Mouse (Mus musculus) embryonic facial prominence, embryonic 15.5 days (tissue): ENCODE measurements around the gene Trp53tg5. TPM values are rescaled to one million over a fixed set of nuclear protein-coding genes. Genes with fewer than 3 reads are reported as not detected.
A peak's percentile ranks its signal among the peaks of the same experiment; 100 is the strongest.

Experiments used
- ATAC-seq: fragments of 200-750 bp; cut with Nextera tagmentation; 2 replicates; pipeline ENCODE4 v1.8.0; 2017; ENCODE audit warnings: low read depth, moderate TSS enrichment; ENCODE audit not compliant: insufficient number of reproducible peaks, low FRiP score, low TSS enrichment
- H3K27ac ChIP-seq: fragments of 300-500 bp; sonication (generic); replicated peaks from 2 replicates; pipeline ENCODE4 v1.5.1; 2015; ENCODE audit warnings: mild to moderate bottlenecking, inconsistent platforms
- H3K27me3 ChIP-seq: fragments of 300-500 bp; sonication (generic); 2 replicates; pipeline ENCODE4 v1.6.1; 2015; ENCODE audit warnings: inconsistent platforms
- H3K36me3 ChIP-seq: fragments of 300-500 bp; sonication (generic); 2 replicates; pipeline ENCODE4 v1.6.1; 2015; ENCODE audit warnings: mild to moderate bottlenecking, inconsistent platforms
- H3K4me1 ChIP-seq: fragments of 300-500 bp; sonication (generic); 2 replicates; pipeline ENCODE4 v1.6.1; 2015; ENCODE audit warnings: inconsistent platforms
- H3K4me2 ChIP-seq: fragments of 300-500 bp; sonication (generic); replicated peaks from 2 replicates; pipeline ENCODE4 v1.6.1; 2015; ENCODE audit warnings: mild to moderate bottlenecking, inconsistent platforms
- H3K4me3 ChIP-seq: fragments of 300-500 bp; sonication (generic); replicated peaks from 2 replicates; pipeline ENCODE4 v1.5.1; 2015; ENCODE audit warnings: mild to moderate bottlenecking, inconsistent platforms
- H3K9ac ChIP-seq: fragments of 300-500 bp; sonication (generic); 2 replicates; pipeline ENCODE4 v1.6.1; 2015; ENCODE audit warnings: inconsistent platforms
- H3K9me3 ChIP-seq: fragments of 300-500 bp; sonication (generic); replicated peaks from 2 replicates; pipeline ENCODE4 v1.6.1; 2016; ENCODE audit warnings: inconsistent platforms
- WGBS: fragments of 180-500 bp; shearing (Covaris S2); methylation state at CpG from one replicate; pipeline ENCODE4 v1.1.7; 2015; 5-methylcytosine and 5-hydroxymethylcytosine counted together
- polyA plus RNA-seq: library from polyadenylated mRNA; unstranded; fragments of >200 nt; fragmentation: Nextera tagmentation; extraction: Ambion mirVana; gene quantifications from 2 replicates; pipeline ENCODE4 v1.2.1, GENCODE M21; 2015

Gene Trp53tg5
- polyA plus RNA-seq, 1 experiment from 2014 or later = not detected

GRCm38 (mm10) chr2:164512121-164512909 lies 38.8 kb upstream of the Trp53tg5 start:
- no peak overlapping the region for H3K9ac ChIP-seq
- ATAC-seq = no peak
- H3K27me3 ChIP-seq = no peaks in the 10 kb centered on the region
- 56% methylated on average over 12 of the region's 14 CpGs for WGBS
- H3K4me2 ChIP-seq = no peak overlapping the region
- H3K27ac ChIP-seq = peak overlapping the region; percentile 7; the same call in 1 of the 2 replicates
- no peak overlapping the region for H3K4me3 ChIP-seq
- H3K36me3 ChIP-seq = peaks cover under 1% of the 10 kb centered on the region; the same call in 1 of the 2 replicates
- no peaks in the 10 kb centered on the region for H3K4me1 ChIP-seq
- no peaks in the 10 kb centered on the region for H3K9me3 ChIP-seq

DNA sequence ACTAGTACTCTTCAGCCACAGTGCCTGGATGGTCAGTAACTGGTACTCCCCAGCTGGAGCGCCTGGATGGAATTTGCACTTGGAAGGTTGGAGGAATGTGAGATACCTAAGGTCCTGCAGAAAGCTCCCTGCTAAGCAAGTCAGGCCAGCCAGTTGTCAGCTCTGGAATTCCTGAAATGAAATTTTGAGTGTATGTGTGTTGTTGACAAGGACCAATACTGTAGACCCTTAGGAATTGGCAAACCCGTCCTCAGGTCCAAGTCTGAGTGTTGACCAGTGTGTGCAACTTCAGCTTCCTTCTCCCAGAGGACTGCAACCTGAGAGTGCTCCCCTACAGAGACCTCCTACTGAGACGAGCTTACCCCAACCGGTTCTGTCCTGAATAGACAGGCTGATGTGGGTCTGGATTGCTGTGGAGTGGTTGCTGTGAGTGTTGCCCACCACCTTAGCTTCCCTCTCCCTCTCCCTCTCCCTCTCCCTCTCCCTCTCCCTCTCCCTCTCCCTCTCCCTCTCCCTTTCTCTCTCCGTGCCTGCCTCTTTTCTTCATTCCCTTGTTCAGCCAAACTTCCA lies 37.2 kb upstream of the Trp53tg5 start:
- WGBS = 29% methylated on average over 4 of the region's 5 CpGs

DNA sequence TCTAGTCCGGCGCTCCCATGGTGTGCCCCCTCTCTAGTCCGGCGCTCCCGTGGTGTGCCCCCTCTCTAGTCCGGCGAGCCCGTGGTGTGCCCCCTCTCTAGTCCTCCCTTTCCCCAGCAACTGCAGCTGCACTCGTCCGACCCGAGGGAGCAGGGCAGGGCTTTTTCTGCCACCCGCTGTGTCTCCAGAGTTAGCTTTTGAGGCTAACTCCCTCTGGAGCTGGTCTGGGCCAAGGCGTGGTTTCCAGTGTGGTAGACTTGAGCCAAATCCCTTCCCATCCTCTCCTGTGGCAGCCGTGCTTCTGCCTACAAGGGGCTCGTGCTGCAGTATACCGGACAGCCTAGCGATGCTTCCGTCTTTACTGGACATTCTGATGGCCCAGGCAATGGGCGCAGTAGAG lies 34.3 kb upstream of the Trp53tg5 start:
- H3K4me2 ChIP-seq = no peak overlapping the region
- H3K9ac ChIP-seq = no peak overlapping the region
- WGBS = 87% methylated on average over 19 of the region's 19 CpGs
- H3K4me1 ChIP-seq = no peaks in the 10 kb centered on the region
- H3K27ac ChIP-seq = no peak overlapping the region
- H3K4me3 ChIP-seq = no peak overlapping the region
- 0 out of 2 replicates have a peak, but pooled peaks cover 10% of the 10 kb centered on the region for H3K9me3 ChIP-seq
- no peak for ATAC-seq
- peaks cover 42% of the 10 kb centered on the region for H3K36me3 ChIP-seq
- H3K27me3 ChIP-seq = no peaks in the 10 kb centered on the region

More for the DNA sequence above, 37.2 kb upstream of the Trp53tg5 start:
- H3K27ac ChIP-seq = no peak overlapping the region
- no peaks in the 10 kb centered on the region for H3K9me3 ChIP-seq
- no peak overlapping the region for H3K4me3 ChIP-seq
- ATAC-seq = no peak
- no peaks in the 10 kb centered on the region for H3K27me3 ChIP-seq
- H3K4me2 ChIP-seq = no peak overlapping the region
- H3K4me1 ChIP-seq = no peaks in the 10 kb centered on the region
- H3K9ac ChIP-seq = no peak overlapping the region
- peaks cover 13% of the 10 kb centered on the region for H3K36me3 ChIP-seq

DNA sequence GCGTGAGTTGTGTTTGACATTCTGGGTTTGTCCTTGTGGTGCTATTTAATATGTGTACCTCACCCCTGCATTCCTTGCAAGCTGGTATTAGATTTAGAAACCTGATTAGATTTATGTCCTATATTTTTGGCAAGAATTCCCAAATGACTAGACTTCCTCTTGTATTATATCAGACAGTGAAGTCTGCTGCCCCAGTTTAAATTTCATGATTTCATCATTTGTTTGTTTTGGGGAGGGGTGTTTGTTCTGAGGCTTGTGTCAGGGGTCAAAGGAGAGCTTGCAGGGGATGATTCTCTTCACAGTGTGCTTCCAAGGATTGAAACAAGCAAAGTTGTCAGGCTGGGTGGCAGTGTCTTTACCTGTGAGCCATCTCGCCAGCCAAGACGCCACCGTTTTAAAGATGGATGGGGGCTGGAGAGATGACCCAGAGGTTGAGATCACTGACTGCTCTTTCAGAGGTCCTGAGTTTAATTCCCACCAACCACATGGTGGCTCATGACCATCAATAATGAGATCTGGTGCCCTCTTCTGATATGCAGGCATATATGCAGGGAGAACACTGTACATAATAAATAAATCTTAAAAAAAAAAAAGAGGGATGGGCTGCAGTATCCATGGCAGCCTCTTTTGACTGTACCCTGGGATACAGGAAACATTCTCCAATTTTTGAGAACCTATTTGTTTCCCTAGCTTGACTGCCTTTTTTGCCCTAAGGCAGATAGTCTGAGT lies 32.3 kb upstream of the Trp53tg5 start:
- Histone ChIP-seq H3K27ac (no peak overlapping the region), H3K9ac (no peak overlapping the region), H3K4me3 (no peak overlapping the region), H3K9me3 (0 out of 2 replicates have a peak, but pooled peaks cover 10% of the 10 kb centered on the region), H3K27me3 (no peaks in the 10 kb centered on the region), H3K4me1 (no peaks in the 10 kb centered on the region), H3K36me3 (peaks cover 61% of the 10 kb centered on the region), H3K4me2 (no peak overlapping the region)
- WGBS = 90% methylated on average over 4 of the region's 4 CpGs
- ATAC-seq = no peak

DNA sequence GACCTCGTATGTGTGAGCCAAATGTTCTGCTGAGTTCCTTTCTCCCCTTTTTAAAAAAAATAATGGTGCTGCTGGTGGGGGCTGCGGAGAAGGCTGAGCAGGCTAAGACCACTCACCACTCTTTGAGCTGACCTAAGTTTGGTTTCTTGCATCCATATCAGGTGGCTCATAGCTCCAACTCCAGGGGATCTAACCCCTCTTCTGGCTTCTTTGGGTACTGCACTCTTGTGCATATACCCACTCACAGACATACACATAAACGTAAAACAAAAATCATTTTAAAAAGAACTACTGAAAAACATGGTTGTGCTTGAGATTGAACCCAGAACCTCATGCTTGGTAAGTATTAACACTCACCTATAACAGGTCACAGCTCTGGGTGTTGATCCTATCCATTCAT lies 31.4 kb upstream of the Trp53tg5 start:
- WGBS = 98% methylated on average over 3 of the region's 3 CpGs
- H3K4me1 ChIP-seq = no peaks in the 10 kb centered on the region
- H3K4me3 ChIP-seq = no peak overlapping the region
- no peak overlapping the region for H3K9ac ChIP-seq
- H3K27me3 ChIP-seq = no peaks in the 10 kb centered on the region
- peaks cover 69% of the 10 kb centered on the region for H3K36me3 ChIP-seq
- no peak overlapping the region for H3K27ac ChIP-seq
- ATAC-seq = no peak
- 0 out of 2 replicates have a peak, but pooled peaks cover 10% of the 10 kb centered on the region for H3K9me3 ChIP-seq
- H3K4me2 ChIP-seq = no peak overlapping the region

GRCm38 (mm10) chr2:164500511-164500910 lies 27.0 kb upstream of the Trp53tg5 start:
- Histone ChIP-seq H3K9ac (no peak overlapping the region), H3K27me3 (no peaks in the 10 kb centered on the region), H3K4me2 (no peak overlapping the region), H3K4me3 (no peak overlapping the region), H3K27ac (no peak overlapping the region), H3K9me3 (0 out of 2 replicates have a peak, but pooled peaks cover 10% of the 10 kb centered on the region), H3K4me1 (peaks cover 9% of the 10 kb centered on the region), H3K36me3 (peaks cover 64% of the 10 kb centered on the region)
- WGBS = 92% methylated on average over 7 of the region's 7 CpGs
- no peak for ATAC-seq

GRCm38 (mm10) chr2:164499317-164499716 lies 25.8 kb upstream of the Trp53tg5 start:
- Histone ChIP-seq H3K4me3 (no peak overlapping the region), H3K9me3 (0 out of 2 replicates have a peak, but pooled peaks cover 4% of the 10 kb centered on the region), H3K36me3 (peaks cover 52% of the 10 kb centered on the region), H3K4me1 (peaks cover 9% of the 10 kb centered on the region), H3K9ac (no peak overlapping the region), H3K27me3 (no peaks in the 10 kb centered on the region), H3K4me2 (no peak overlapping the region), H3K27ac (no peak overlapping the region)
- WGBS = 73% methylated on average over 5 of the region's 5 CpGs
- ATAC-seq = no peak

GRCm38 (mm10) chr2:164497691-164498268 lies 24.3 kb upstream of the Trp53tg5 start:
- H3K9ac ChIP-seq = peak overlapping the region; percentile 58
- H3K4me1 ChIP-seq = peaks cover 9% of the 10 kb centered on the region
- H3K9me3 ChIP-seq = no peaks in the 10 kb centered on the region
- peak overlapping the region; percentile 98 for H3K4me2 ChIP-seq
- WGBS = 6% methylated on average over 21 of the region's 21 CpGs
- ATAC-seq = peak; percentile 21; the same call in 1 of the 2 replicates
- H3K36me3 ChIP-seq = peaks cover 37% of the 10 kb centered on the region
- peak overlapping the region; percentile 89 for H3K4me3 ChIP-seq
- no peaks in the 10 kb centered on the region for H3K27me3 ChIP-seq
- H3K27ac ChIP-seq = peak overlapping the region; percentile 17; the same call in 1 of the 2 replicates

- 4% methylated on average over 43 of the region's 43 CpGs for WGBS
- peaks cover 30% of the 10 kb centered on the region for H3K36me3 ChIP-seq
- ATAC-seq = peak; percentile 87
- peak within 1 kb of the TSS; percentile 17; the same call in 1 of the 2 replicates for H3K27ac ChIP-seq
- peak within 1 kb of the TSS; percentile 89 for H3K4me3 ChIP-seq
- H3K4me1 ChIP-seq = peaks cover 9% of the 10 kb centered on the region
- no peaks in the 10 kb centered on the region for H3K9me3 ChIP-seq
- H3K27me3 ChIP-seq = no peaks in the 10 kb centered on the region
- peak within 1 kb of the TSS; percentile 58 for H3K9ac ChIP-seq
- peak within 1 kb of the TSS; percentile 98 for H3K4me2 ChIP-seq
Observed at GRCm38 (mm10) chr2:164496847-164497690, 23.5 kb upstream of the Trp53tg5 start, which contains the start of gene Pigt. TSS of gene Pigt (plus strand) at chr2:164497520.

DNA sequence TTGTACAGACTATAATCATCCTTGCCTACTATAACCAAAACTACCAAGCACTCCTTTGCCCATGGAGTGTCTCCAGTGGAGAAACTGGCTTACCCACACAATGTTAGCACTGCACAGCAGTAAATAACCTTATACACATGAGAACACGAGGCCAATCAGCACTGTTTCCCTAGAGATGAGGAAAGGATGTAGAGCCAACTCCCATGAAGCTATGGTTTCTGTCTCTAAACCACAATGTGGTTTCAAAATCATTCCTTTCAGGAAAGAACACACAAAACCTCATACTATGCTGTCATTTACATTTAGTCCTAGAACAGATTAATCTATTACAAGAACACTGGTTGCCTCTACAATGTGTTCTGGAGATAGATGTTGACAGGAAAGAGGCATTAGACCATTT lies 22.8 kb upstream of the Trp53tg5 start:
- H3K4me2 ChIP-seq = peak overlapping the region; percentile 98; the same call in 1 of the 2 replicates
- WGBS = 49% methylated on average over 1 of the region's 1 CpGs

More for the DNA sequence above, 22.8 kb upstream of the Trp53tg5 start:
- H3K9ac ChIP-seq = no peak overlapping the region
- no peaks in the 10 kb centered on the region for H3K9me3 ChIP-seq
- H3K36me3 ChIP-seq = peaks cover 24% of the 10 kb centered on the region
- H3K4me3 ChIP-seq = no peak overlapping the region
- ATAC-seq = no peak
- H3K4me1 ChIP-seq = peaks cover 9% of the 10 kb centered on the region
- H3K27me3 ChIP-seq = no peaks in the 10 kb centered on the region
- no peak overlapping the region for H3K27ac ChIP-seq
